ENCODE assay signal across 8 mouse cellular contexts in the genomic region with DNA sequence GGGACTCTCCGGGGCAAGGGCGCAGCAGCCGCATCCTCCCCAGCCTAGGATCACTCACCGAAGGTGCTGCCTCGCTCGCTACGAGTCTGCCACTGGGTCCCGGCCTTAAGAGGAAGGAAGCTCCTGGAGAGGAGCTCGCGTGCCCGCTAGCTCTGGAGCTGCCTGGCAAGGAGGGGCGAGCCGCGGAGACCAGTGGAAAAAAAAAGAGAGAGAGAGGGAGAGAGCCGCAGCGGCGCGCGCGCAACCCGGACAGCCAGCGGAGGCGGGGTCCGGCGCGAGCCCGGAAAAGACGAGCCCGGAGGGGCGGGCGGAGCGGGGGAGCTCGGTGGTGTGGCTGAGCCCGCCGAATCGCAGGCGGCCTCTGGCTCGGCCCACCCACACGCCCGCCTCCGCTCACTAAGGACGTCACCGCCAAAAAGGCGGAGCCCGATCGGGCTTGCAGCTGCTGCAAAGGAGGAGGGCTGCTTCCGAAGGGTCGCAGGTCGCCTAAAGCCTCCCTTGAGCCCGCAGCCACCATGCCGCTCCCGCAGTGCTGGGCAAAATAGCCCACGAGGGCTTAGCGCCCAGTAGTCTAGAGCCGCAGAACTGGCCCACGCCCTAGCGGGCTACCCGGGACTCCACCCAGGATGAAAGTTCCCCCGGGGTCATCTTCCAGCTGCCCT. TPM values are rescaled to one million over a fixed set of nuclear protein-coding genes. Genes with fewer than 3 reads are reported as not detected.
DNase-seq lines count a peak whose midpoint lies in the region; ATAC-seq lines count a peak whose summit lies in the region.

TSS of gene Acsl4 (minus strand) at position 289 of the 662 bp plus-strand sequence.

- peak; percentile 92 for DNase-seq in ZHBTc4 (ENCODE audit: low read depth, low spot score)
- peak; percentile 77 to 86 for DNase-seq in gastrocnemius, adult 8-10 months (ENCODE audit: low spot score in 2 of 2)
- DNase-seq in induced T-regulatory cell, adult 2 months (ENCODE audit: low read depth): peak; percentile 89
- DNase-seq in left cerebral cortex, adult 9 months (ENCODE audit: low spot score in 2 of 2): peak; percentile 64 to 77
- DNase-seq in right cerebral cortex, postnatal 14 days: peak; percentile 85
- DNase-seq in urinary bladder, postnatal 36 days (ENCODE audit: low spot score in 2 of 2): peak; percentile 78 to 89

- ATAC-seq in common myeloid progenitor, adult 5-6 weeks (replicated peaks; ENCODE audit: low read depth, poor library complexity, severe bottlenecking): peak; percentile 87
- peak; percentile 85 for ATAC-seq in megakaryocyte progenitor cell, adult 5-6 weeks (replicated peaks; ENCODE audit: poor library complexity)

RNA-seq across cellular contexts. Expression of gene Acsl4, which starts in this region (rescaled TPM):
- total RNA-seq in common myeloid progenitor, adult 5-6 weeks (2017): 39.2 and 40.4 TPM in 2 replicates
- 10 to 100 TPM; 18.9 to 23.2 (median 21.6) TPM for total RNA-seq in gastrocnemius, adult 8-10 months (2022)
- total RNA-seq in megakaryocyte progenitor cell, adult 5-6 weeks (2015): 34.5 TPM in 2 replicates
- total RNA-seq in megakaryocyte progenitor cell, adult 5-6 weeks (2017): 27.2 and 29.8 TPM in 2 replicates

Comparison
In these comparisons a context has a peak if more than half of its experiments do, and no peak if none do; other contexts are left out.
1. Peak in every context shown above with its lines: DNase-seq and ATAC-seq.